Mouse (Mus musculus) cerebellum, postnatal 14 days (tissue): Measurements from ENCODE around the gene Ctc1.

Source experiments
- DNase-seq, 2 experiments: peaks; one replicate each; pipeline ENCODE4 v3.0.0; 2021; ENCODE audit warnings: mixed read lengths in 2 of 2

The Ctc1 gene

DNA sequence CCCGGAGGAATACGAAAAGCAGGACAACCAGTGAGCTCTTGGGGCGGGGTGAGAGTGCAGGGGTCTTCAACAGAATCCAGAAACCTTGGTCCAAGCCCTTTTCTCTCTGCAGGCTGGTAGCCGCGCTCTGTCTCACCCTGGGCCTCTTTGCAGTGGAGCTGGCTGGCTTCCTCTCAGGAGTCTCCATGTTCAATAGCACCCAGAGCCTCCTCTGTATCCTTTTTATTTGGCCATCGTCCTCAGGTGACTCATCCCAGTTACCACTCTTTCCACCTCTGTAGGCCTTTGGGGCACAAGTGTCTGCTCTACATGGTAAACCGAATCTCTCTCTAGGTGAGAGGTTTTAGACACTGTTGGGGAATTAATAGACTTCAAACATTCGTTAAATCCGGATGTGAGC lies 55.6 kb downstream of the Ctc1 start:
- DNase-seq = no peak

- peak in 1 of 2 experiments; percentile 18 for DNase-seq
Observed at GRCm38 (mm10) chr11:69072234-69072633, 56.5 kb downstream of the Ctc1 start.

DNA sequence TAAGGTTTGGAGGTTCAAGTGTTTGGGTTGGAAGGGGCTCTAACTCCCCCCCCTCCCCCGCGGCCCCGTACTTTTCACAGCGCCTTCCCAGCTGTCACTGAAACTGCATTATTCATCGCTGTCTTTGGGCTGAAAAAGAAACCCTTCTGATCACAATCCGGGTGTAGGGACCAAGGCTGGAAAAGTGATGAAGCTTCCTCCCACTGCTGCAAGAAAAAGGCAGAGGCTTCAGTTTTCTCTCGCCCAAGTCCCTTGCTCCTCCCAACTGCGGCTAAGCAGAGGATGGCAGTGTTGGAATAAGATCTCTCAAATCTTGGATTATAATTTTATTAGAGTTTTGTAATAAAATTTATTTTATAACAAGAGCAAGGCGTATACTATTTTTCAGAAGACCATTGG lies 57.0 kb downstream of the Ctc1 start:
- DNase-seq = no peak

GRCm38 (mm10) chr11:69073065-69073888 lies 57.6 kb downstream of the Ctc1 start:
- DNase-seq = peak; percentile 88 to 91

GRCm38 (mm10) chr11:69073951-69074775 lies 58.5 kb downstream of the Ctc1 start:
- DNase-seq = peak in 1 of 2 experiments; percentile 22

- DNase-seq = no peak
Observed at GRCm38 (mm10) chr11:69074776-69075069, 59.0 kb downstream of the Ctc1 start.

DNA sequence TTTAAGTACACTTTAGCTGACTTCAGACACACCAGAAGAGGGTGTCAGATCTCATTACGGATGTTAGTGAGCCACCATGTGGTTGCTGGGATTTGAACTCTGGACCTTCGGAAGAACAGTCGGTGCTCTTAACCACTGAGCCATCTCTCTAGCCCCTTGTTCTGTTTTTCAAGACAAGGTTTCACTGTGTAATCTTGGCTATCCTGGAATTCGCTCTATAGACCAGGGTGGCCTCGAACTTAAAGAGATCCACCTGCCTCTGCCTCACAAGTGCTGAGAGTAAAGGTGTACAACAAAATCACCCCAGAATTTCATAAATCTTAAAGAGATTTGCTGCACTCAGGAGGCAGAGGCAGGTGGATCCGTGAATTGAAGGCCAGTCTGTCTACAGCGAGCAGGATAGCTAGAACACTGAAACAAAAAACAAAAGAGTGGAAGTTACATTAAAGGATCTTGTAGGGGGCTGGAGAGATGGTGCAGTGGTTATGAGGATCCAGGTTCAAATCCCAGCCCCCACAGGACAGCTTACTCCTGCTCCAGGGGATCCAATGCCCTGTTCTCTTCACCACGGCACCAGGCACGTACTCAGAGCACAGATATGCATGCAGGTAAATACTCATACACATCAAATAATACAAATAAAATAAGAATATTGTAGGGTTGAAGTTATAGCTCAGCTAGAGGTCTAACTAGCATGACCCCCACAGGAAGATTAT lies 60.2 kb downstream of the Ctc1 start:
- DNase-seq = no peak

GRCm38 (mm10) chr11:69076572-69076971 lies 60.9 kb downstream of the Ctc1 start:
- DNase-seq = no peak

GRCm38 (mm10) chr11:69077316-69077715 lies 61.6 kb downstream of the Ctc1 start:
- no peak for DNase-seq

GRCm38 (mm10) chr11:69078041-69078440 lies 62.3 kb downstream of the Ctc1 start:
- DNase-seq = no peak

GRCm38 (mm10) chr11:69078805-69079438 lies 63.2 kb downstream of the Ctc1 start:
- DNase-seq = no peak

DNA sequence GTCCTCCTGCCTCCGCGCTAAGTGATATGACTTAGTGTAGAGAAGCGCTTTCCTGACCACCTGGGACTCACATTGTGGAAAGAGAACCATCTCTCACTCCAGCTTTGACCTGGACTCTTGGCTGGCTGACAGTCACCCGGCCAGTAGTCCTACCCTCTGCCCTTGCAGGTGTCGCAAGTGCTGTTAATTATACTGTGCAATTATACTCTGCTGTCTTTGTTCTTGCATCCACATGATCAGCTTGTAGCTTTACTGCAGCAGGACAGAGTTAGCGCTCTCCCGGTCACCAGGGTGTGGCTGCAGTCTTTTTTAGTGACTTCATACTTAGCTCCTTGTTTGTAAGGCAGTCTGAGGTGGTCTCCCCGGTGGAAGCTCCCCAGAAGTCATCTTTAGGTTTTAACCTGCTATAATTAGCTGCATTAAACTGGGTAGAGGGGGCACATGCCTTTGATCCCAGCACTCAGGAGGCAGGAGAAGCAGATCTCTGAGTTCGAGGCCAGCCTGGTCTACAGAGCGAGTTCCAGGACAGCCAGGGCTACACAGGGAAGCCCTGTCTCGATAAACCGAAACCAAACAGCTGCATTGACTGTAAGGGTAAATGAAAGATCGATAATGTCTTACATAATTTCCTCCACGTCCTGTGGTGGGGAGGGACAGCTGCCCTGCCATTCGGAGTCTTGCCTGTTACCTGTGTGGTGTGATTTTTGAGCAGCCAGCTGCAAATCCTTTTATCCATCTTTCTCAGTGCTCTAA lies 64.6 kb downstream of the Ctc1 start:
- DNase-seq = no peak

DNA sequence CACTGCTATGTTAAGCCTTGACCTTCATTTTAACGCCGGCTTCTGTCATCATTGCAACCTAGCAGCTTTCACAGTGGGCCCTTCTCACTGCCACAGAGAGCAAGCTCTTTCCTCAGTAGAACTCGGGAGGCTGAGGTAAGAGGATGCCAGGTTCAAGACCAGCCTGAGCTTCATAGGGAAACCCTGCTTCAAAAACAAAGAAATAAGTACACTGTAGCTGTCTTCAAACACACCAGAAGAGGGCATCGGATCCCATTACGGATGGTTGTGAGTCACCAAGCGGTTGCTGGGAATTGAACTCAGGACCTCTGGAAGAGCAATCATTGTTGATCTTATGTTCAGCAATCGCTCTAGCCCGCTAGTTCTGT lies 65.1 kb downstream of the Ctc1 start:
- DNase-seq = no peak

- no peak for DNase-seq
Observed at GRCm38 (mm10) chr11:69081613-69082012, 65.9 kb downstream of the Ctc1 start.

DNA sequence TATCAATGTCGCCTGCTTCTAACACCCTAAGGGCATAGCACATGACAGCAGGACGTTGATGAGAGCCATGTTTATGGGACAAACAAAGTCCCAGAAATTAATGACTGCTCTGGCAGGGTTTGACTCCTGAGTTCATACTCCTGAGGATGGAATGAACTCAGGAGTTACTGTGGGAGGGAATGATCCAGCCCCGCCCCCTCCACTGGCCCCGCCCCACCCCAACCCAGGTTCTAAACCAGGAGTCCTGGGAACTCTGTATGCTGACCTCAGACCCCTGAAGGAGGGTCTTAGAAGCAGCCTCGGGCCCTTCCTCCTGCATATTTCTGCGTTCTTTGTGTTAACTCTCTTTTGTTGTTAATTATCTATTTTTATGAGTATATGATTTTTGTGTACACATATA lies 69.9 kb downstream of the Ctc1 start:
- no peak for DNase-seq
